Mouse (Mus musculus) Patski (cell line): Measurements from ENCODE around the gene Qsox1. TPM values are rescaled to one million over a fixed set of nuclear protein-coding genes. Genes with fewer than 3 reads are reported as not detected.

Experiments
- ATAC-seq: fragments of 100-300 bp; one replicate; pipeline ENCODE4 v1.8.0; 2021
- CTCF ChIA-PET: fragments of 350-600 bp; sonication (Branson Sonifier 250); formaldehyde crosslinking; loops from one replicate; lab custom pipeline; 2022; ENCODE audit warnings: inconsistent platforms; lab: Charles Lee
- POLR2A ChIA-PET: fragments of 350-600 bp; sonication (Branson Sonifier 250); formaldehyde crosslinking; loops from one replicate; lab custom pipeline; 2022; ENCODE audit warnings: antibody characterized with exemption, inconsistent platforms; lab: Charles Lee
- DNase-seq: peaks from one replicate; pipeline ENCODE4 v3.0.0-alpha.2; 2011; ENCODE audit warnings: low read depth, low spot score
- H3K27me3 ChIP-seq: fragments of 371-371 bp; one replicate; pipeline ENCODE4 v1.5.1; 2021
- CTCF ChIP-seq: fragments of 100-300 bp; IDR thresholded peaks from one replicate; pipeline ENCODE4 v1.5.1; 2021
- in situ Hi-C: fragments of 300-500 bp; cut with MboI; formaldehyde crosslinking; loops from 3 replicates; pipeline ENCODE4 v1.11.1; 2018; ENCODE audit warnings: low pct_unique_long_range_greater_than_20kb, mixed read lengths
- polyA plus RNA-seq: library from polyadenylated mRNA; unstranded; gene quantifications from one replicate; pipeline ENCODE4 v1.2.3, GENCODE M21; 2021

Gene Qsox1
- polyA plus RNA-seq, 1 experiment from 2014 or later, result 50.3 TPM

DNA sequence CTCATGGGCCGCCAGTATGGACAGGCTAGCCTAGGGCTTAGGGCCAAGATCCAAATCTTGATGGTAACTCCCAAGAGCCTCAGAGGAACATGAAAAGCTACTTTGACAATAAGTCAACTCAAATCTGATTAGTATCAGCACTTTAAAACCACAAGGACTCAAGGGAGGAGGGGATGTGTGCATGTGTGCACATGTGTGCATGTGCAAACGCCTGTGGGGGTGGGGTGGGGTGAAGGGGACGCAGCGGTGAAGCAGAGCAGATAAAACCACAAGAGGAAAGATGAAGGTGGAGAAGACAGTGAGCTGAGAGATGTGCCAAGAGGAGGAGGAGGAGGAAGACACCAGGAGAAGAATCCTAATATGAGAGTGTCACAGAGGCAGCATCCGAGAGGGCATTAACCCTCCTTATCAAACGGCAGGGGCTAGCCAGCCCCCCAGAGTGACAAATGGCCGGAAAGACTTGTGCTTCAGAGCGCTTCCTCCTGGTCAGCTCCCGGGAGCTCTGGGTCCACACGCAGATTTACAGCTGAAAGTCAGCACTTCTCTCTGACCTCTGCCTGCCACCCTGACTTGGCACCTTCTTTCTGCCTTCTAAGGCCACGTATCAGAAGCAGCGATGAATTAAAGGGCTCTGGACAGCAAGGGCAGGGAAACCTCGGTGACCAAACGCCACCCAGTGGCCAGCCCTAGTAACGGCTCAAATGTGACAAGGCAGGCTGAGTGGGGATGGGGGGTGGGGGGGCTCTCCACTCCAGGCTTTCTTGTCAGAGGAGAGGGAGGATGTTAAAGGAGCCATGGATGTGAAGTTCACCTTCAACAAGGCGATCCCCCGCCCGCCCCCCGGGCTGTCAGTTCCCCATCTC lies 28.1 kb downstream of the Qsox1 start:
- in situ Hi-C loops, result loop anchor here (5.0 to 10.0 kb wide), 2 partner anchors 207 to 500 kb away; no protein-coding TSS in a partner anchor
- H3K27me3 ChIP-seq, result no peaks in the 10 kb centered on the region
- no peak for TF ChIP-seq CTCF
- ChIA-PET POLR2A (no interaction called here), CTCF (interaction anchor here (0.6 to 6.4 kb wide), 7 partner anchors 8 to 217 kb away, joined by 3 to 45 read pairs (median 5); no protein-coding TSS in a partner anchor)
- ATAC-seq (no peak), DNase-seq (no peak)

- TF ChIP-seq CTCF, result no peak
- ChIA-PET CTCF (interaction anchor here (6.4 kb wide), 1 partner anchor 206 kb away, joined by 45 read pairs; no protein-coding TSS in a partner anchor), POLR2A (interaction anchor here (0.6 kb wide), 1 partner anchor 17 kb away, joined by 3 read pairs; no protein-coding TSS in a partner anchor)
- ATAC-seq (no peak), DNase-seq (no peak)
- H3K27me3 ChIP-seq, result no peaks in the 10 kb centered on the region
- in situ Hi-C loops, result loop anchor here (10.0 kb wide), 1 partner anchor 498 kb away; no protein-coding TSS in a partner anchor
These were observed 30.3 kb downstream of the Qsox1 start for GRCm38 (mm10) chr1:155782382-155782781.

- ATAC-seq, result no peak
- in situ Hi-C loops, result no loop called here
- H3K27me3 ChIP-seq, result no peaks in the 10 kb centered on the region
- POLR2A ChIA-PET, result no interaction called here
- TF ChIP-seq CTCF, result no peak
- CTCF ChIA-PET, result interaction anchor here (1.1 kb wide), 1 partner anchor 201 kb away, joined by 3 read pairs; no protein-coding TSS in a partner anchor
- no peak for DNase-seq
These were observed 34.8 kb downstream of the Qsox1 start for GRCm38 (mm10) chr1:155777641-155778625.

- DNase-seq, result no peak
- ChIA-PET CTCF (no interaction called here), POLR2A (no interaction called here)
- in situ Hi-C loops, result no loop called here
- no peak for TF ChIP-seq CTCF
- ATAC-seq, result no peak
- H3K27me3 ChIP-seq, result no peaks in the 10 kb centered on the region
These were observed 53.5 kb downstream of the Qsox1 start for GRCm38 (mm10) chr1:155759167-155759566.

- in situ Hi-C loops, result no loop called here
- DNase-seq, result no peak
- CTCF ChIA-PET, result no interaction called here
- no peak for TF ChIP-seq CTCF
- POLR2A ChIA-PET, result no interaction called here
- no peak for ATAC-seq
- no peaks in the 10 kb centered on the region for H3K27me3 ChIP-seq
These were observed 54.0 kb downstream of the Qsox1 start for GRCm38 (mm10) chr1:155758711-155759110.

DNA sequence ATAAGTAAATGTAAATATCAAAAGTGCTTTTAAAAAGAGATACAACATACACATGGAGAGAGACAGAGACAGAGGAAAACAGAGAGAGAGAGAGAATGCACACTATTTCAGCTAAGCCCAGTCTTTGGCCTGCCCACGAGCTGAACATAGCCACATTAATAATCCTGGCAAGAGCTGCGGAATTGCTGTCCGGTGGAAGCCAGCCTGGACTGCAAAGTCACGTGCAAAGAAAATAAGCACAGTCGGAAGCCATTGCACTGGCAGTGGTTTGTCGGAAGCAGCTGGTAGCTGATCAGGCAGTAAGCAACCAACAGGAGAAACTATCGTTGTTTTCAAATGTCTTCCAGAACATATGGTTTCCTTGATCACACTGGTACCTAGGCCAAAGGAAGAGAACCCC lies 55.1 kb downstream of the Qsox1 start:
- no peaks in the 10 kb centered on the region for H3K27me3 ChIP-seq
- ChIA-PET POLR2A (no interaction called here), CTCF (no interaction called here)
- in situ Hi-C loops, result no loop called here
- no peak for ATAC-seq
- DNase-seq, result no peak
- TF ChIP-seq CTCF, result no peak

DNA sequence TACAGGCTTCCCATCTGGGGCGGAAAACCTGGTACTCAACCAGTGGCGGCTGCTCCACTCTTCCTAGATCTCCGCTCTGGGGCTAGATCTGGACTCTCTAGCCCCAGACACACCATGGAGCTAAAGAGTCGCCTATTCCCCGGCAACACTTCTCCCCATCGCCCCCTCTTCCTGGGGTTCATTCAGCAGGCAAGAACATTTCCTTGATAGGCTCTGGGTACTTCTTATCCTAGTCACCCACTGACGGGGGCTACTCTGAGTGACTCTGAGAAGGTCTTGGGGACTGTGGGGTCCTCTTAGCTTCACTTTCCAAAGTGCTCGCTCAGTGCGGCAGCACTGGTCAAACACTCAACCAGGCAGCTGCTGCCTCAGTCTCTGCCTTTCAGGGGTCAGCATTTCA lies 59.3 kb downstream of the Qsox1 start:
- TF ChIP-seq CTCF, result no peak
- ATAC-seq (no peak), DNase-seq (no peak)
- POLR2A ChIA-PET, result interaction anchor here (1.0 to 1.1 kb wide), 2 partner anchors 8 to 9 kb away, joined by 3 read pairs; no protein-coding TSS in a partner anchor
- in situ Hi-C loops, result no loop called here
- H3K27me3 ChIP-seq, result peaks cover 27% of the 10 kb centered on the region
- CTCF ChIA-PET, result interaction anchor here (1.0 kb wide), 1 partner anchor 42 kb away, joined by 3 read pairs; no protein-coding TSS in a partner anchor

DNA sequence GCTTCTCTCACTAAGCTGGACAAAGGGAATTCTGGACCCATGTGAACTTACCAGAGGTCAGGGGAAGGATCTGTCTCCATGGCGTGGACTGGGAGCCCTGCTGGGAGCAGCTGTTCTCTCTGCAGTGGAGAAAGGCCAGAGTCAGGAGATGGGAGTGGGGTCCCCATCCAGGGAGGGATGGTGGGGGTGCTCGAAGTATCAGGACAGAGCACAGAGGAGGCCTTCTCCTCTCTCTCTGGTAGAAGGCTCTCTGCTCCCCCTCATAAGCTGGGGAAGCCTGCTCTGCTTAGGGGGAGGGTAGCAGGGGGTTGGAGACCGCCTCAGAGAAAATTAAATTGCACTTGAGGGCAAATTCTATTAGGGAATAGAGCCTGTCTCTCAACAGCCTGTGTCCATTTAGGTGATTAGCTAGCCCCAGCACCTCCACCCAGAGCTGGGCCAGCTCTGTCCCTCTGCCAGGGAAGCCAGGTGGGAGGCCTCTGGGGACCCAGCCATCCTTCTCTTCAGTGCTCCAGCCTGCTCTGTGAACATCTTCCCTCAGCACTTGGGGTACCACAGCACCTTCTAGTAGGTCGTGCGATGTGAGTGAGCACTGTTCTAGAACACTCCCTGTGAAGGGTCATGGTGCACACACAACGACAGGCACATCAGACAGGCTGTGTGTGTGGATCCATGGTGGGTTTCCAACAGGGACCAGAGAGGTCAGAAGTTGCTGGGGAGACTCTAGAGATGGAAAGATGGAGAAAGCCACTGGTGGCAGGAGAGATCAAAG lies 61.0 kb downstream of the Qsox1 start, which contains the start of gene Lhx4:
TSS of gene Lhx4 (minus strand) at position 201 of the 772 bp plus-strand sequence.
- DNase-seq, result no peak
- in situ Hi-C loops, result no loop called here
- H3K27me3 ChIP-seq, result peaks cover 29% of the 10 kb centered on the region
- ChIA-PET CTCF (interaction anchor here (0.9 kb wide), 1 partner anchor 38 kb away, joined by 3 read pairs; no protein-coding TSS in a partner anchor), POLR2A (no interaction called here)
- no peak for ATAC-seq
- no peak for TF ChIP-seq CTCF

DNA sequence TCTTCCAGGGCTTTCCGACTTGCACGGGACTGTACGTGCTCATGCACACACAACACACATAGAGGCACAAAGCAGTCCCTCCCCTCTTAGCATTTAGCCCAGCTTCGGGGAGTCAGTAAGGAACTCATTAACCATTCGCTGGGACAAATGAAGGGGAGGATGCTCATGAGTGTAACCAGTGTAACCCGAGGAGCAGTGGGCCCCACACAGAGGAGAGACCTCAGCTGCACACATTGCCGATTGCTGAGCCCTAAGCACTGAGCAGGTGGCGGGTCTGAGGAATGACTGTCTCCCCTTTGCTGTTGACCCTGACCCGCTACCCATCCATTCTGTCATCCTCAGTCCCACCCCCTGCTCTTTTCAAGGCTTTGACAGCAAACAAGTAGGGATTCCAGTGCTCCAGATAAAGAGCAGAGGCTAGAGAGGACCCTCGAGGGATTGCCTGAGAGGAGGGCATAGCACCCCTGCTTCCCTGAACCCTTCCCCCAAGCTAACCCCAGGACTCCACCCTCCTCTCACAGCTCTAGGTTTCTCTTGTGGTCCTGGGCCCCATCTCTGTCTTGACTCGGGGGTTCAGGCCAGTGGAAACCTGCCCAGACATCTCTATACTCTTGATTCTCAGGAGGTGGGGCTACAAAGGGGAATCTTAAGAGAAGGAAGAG lies 62.0 kb downstream of the Qsox1 start:
- no peak for ATAC-seq
- no peak for TF ChIP-seq CTCF

More for the DNA sequence above, 62.0 kb downstream of the Qsox1 start:
- POLR2A ChIA-PET, result no interaction called here
- CTCF ChIA-PET, result no interaction called here
- DNase-seq, result no peak
- peaks cover 29% of the 10 kb centered on the region for H3K27me3 ChIP-seq
- in situ Hi-C loops, result no loop called here
